Mouse (Mus musculus) lung, adult 2 months (tissue): Measurements from ENCODE around the gene Casq1.

Experiments
- CTCF ChIP-seq: fragments of 200-500 bp; IDR thresholded peaks from 2 replicates; pipeline ENCODE4 v1.5.1; 2011; ENCODE audit warnings: mild to moderate bottlenecking, low read length, control low read depth; ENCODE audit not compliant: insufficient read depth
- POLR2A ChIP-seq: fragments of 200-500 bp; IDR thresholded peaks from 2 replicates; pipeline ENCODE4 v1.6.1; 2011; ENCODE audit warnings: low read depth, mild to moderate bottlenecking, control low read depth, low read length, borderline replicate concordance; ENCODE audit errors: extremely low read depth

- TF ChIP-seq CTCF: peak; percentile 89
- no peak for TF ChIP-seq POLR2A
Measured at GRCm38 (mm10) chr1:172217148-172217547, 2.5 kb downstream of the Casq1 start.
